Mouse (Mus musculus): Measurements from ENCODE around the gene Gm8909.

DNA sequence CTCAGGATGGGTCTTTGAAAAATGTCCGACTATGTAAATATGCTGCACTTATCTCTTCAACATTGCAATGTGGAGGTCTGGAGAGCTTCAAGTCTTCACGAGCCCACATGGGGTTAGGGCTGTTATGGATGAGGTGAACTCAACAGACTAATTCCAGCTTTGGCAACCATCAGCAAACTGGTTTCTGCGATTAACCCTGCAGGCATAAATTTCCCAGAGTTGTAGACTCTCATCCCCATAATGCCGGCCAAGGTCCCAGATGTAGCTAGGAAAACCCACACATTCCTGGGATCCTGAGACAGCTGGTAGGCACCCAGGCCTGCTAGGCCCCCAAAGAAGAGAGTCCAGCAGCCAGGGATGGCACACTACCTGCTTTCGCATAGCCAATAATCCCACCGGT is 26.1 kb upstream of the Gm8909 start:
- TF ChIP-seq CTCF (IDR thresholded peaks at IDR 0.05; ENCODE audit: low read depth) (no peak), EP300 (IDR thresholded peaks at IDR 0.05; ENCODE audit: low read depth) (no peak)
